Mouse (Mus musculus): Measurements from ENCODE around the gene Klrb1f. TPM values are rescaled to one million over a fixed set of nuclear protein-coding genes. Genes with fewer than 3 reads are reported as not detected.

The Klrb1f gene
- polyA plus RNA-seq, 1 experiment from 2014 or later, result 0.21 TPM

- H3K4me3 ChIP-seq (ENCODE audit: low read length), result no peak overlapping the region
- no peak overlapping the region for H3K27ac ChIP-seq (ENCODE audit: low read length)
- no peaks in the 10 kb centered on the region for H3K4me1 ChIP-seq (ENCODE audit: insufficient read depth, low read length)
- no peaks in the 10 kb centered on the region for H3K27me3 ChIP-seq (ENCODE audit: insufficient read depth, low read length)
- H3K9me3 ChIP-seq (ENCODE audit: low read length), result no peaks in the 10 kb centered on the region
- H3K4me2 ChIP-seq (replicated peaks; ENCODE audit: low read depth, low read length), result no peak overlapping the region
- H3K9ac ChIP-seq (replicated peaks; ENCODE audit: low read length), result no peak overlapping the region
- no peaks in the 10 kb centered on the region for H3K36me3 ChIP-seq (ENCODE audit: insufficient read depth, low read length)
- ATAC-seq (ENCODE audit: low FRiP score, low TSS enrichment), result no peak
Measured at GRCm38 (mm10) chr6:129042470-129042869, 3.2 kb upstream of the Klrb1f start.

DNA sequence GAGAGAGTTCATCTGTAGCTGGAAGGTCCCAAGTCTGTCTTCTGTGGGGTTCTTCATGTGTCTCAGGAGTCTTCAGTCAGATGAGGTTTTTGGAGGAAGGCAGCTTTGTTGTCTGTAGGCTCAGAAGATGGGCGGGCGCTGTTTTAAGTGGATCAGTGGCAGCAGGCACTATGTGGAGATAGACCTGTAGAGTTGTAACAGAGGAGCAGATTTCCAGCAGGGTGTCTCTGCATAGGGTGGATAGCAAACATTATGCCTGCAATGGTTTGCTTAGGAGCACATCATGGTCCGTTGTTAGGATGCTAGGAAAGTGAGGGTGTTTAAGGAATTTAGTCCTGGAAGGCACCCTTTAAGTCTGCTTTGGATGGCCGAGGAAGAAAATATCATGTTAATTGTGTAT is 2.7 kb downstream of the Klrb1f start:
- WGBS, result 47% methylated on average over 4 of the region's 4 CpGs
- no peak overlapping the region for H3K4me2 ChIP-seq (replicated peaks; ENCODE audit: low read depth, low read length)

DNA sequence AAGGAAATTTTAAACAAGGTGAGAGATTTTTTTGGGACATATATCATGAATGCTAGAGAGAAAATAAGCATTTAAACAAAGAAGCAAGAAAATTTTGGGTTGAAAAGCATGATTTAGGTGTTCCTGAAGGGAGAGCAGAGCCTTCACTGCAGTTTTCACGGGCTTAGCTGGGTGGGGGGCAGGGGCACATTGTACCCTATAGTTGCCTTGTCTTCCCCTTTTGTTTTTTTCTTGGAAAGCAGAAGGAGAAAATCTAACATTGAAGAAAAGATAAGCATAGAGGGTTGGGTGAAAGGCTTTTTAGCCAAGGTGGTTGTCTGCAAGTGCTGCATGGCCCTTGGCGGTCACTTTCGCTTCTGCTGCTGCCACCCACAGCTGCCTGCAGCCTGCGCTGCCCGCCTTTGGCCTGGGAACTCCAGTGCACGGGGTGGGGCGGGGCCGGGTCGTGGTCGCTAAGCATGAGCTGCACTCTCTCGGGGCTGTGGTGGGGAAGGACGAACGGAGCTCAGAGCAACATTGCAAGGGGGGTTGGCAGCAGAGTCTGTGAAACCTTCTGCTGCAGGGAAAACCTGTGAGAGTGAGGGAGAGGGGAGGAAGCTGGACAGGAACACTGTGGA is 3.3 kb downstream of the Klrb1f start:
- Histone ChIP-seq H3K36me3 (ENCODE audit: insufficient read depth, low read length) (no peaks in the 10 kb centered on the region), H3K4me3 (ENCODE audit: low read length) (peak overlapping the region; percentile 44), H3K4me2 (replicated peaks; ENCODE audit: low read depth, low read length) (peak overlapping the region; percentile 59), H3K27ac (ENCODE audit: low read length) (0 out of 2 replicates have a peak overlapping the region, but pooled peaks have one; percentile 12), H3K9me3 (ENCODE audit: low read length) (no peaks in the 10 kb centered on the region), H3K9ac (replicated peaks; ENCODE audit: low read length) (peak overlapping the region; percentile 57), H3K4me1 (ENCODE audit: insufficient read depth, low read length) (peaks cover 8% of the 10 kb centered on the region), H3K27me3 (ENCODE audit: insufficient read depth, low read length) (no peaks in the 10 kb centered on the region)
- peak; percentile 98 for ATAC-seq (ENCODE audit: low FRiP score, low TSS enrichment)
- WGBS, result 1% methylated on average over 13 of the region's 13 CpGs

More for the DNA sequence above, 2.7 kb downstream of the Klrb1f start:
- Histone ChIP-seq H3K9me3 (ENCODE audit: low read length) (no peaks in the 10 kb centered on the region), H3K4me1 (ENCODE audit: insufficient read depth, low read length) (peaks cover 8% of the 10 kb centered on the region), H3K36me3 (ENCODE audit: insufficient read depth, low read length) (no peaks in the 10 kb centered on the region), H3K27ac (ENCODE audit: low read length) (no peak overlapping the region), H3K9ac (replicated peaks; ENCODE audit: low read length) (no peak overlapping the region), H3K4me3 (ENCODE audit: low read length) (no peak overlapping the region), H3K27me3 (ENCODE audit: insufficient read depth, low read length) (no peaks in the 10 kb centered on the region)
- no peak for ATAC-seq (ENCODE audit: low FRiP score, low TSS enrichment)

DNA sequence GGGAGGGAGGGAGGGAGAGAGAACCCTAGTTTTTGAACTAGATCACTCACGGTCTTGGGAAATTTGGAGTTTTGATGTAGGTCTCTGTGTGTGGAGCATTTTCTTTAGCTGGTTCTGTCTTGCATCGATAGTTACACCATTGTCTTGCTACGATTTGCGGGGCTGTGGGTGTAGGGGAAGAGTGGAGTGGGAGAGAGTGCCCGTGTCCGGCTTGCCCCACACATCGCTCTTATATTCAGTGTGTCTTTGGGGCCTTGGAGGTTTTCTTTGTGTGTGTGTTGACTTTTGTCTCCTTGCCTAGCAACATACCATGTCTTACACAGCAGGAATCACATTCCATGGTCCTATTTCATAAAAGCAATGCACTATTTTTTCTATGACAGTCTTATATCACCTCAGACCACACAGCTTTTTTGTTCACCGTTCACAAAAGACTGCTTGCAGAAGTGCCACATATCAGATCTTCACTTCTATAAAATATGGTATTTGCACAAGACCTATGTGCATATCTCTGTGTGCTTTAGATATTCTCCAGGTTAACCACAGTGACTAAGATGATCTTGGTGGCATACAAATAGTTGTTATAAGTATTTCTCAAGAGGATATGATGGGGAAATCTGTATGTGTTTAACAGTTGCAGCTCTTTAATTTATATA is 4.0 kb downstream of the Klrb1f start:
- peak; percentile 76; the same call in 1 of the 2 replicates for ATAC-seq (ENCODE audit: low FRiP score, low TSS enrichment)
- Histone ChIP-seq H3K9me3 (ENCODE audit: low read length) (no peaks in the 10 kb centered on the region), H3K27ac (ENCODE audit: low read length) (0 out of 2 replicates have a peak overlapping the region, but pooled peaks have one; percentile 18), H3K9ac (replicated peaks; ENCODE audit: low read length) (peak overlapping the region; percentile 44; the same call in 1 of the 2 replicates), H3K4me1 (ENCODE audit: insufficient read depth, low read length) (peaks cover 8% of the 10 kb centered on the region), H3K4me3 (ENCODE audit: low read length) (peak overlapping the region; percentile 32), H3K36me3 (ENCODE audit: insufficient read depth, low read length) (no peaks in the 10 kb centered on the region), H3K27me3 (ENCODE audit: insufficient read depth, low read length) (no peaks in the 10 kb centered on the region), H3K4me2 (replicated peaks; ENCODE audit: low read depth, low read length) (peak overlapping the region; percentile 53)
- WGBS, result 7% methylated on average over 8 of the region's 8 CpGs

GRCm38 (mm10) chr6:129051086-129051485 is 5.4 kb downstream of the Klrb1f start:
- Histone ChIP-seq H3K27ac (ENCODE audit: low read length) (no peak overlapping the region), H3K4me1 (ENCODE audit: insufficient read depth, low read length) (peaks cover 8% of the 10 kb centered on the region), H3K9me3 (ENCODE audit: low read length) (no peaks in the 10 kb centered on the region), H3K36me3 (ENCODE audit: insufficient read depth, low read length) (no peaks in the 10 kb centered on the region), H3K4me3 (ENCODE audit: low read length) (no peak overlapping the region), H3K4me2 (replicated peaks; ENCODE audit: low read depth, low read length) (no peak overlapping the region), H3K9ac (replicated peaks; ENCODE audit: low read length) (no peak overlapping the region), H3K27me3 (ENCODE audit: insufficient read depth, low read length) (no peaks in the 10 kb centered on the region)
- 84% methylated on average over 3 of the region's 3 CpGs for WGBS
- no peak for ATAC-seq (ENCODE audit: low FRiP score, low TSS enrichment)

DNA sequence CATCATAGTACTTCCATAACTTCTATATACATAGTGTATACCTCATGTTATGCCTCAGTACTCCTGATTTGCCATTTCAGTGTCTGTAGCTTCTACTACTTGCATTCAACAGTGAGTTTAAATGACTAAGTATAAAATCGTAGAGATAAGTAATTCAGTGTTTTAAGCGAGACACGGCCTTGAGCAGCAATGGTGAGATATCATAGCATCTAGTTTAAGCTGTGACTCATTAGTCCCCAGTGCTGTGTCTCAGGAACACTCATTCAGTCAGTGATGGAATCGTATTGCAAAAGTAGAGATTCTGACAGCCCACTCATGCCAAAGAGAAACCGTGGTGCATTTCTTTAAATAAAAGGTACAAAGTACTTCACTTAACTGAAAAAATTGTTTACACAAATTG is 6.0 kb downstream of the Klrb1f start:
- H3K9ac ChIP-seq (replicated peaks; ENCODE audit: low read length), result no peak overlapping the region
- peaks cover 8% of the 10 kb centered on the region for H3K4me1 ChIP-seq (ENCODE audit: insufficient read depth, low read length)
- WGBS, result 84% methylated on average over 5 of the region's 5 CpGs
- no peaks in the 10 kb centered on the region for H3K27me3 ChIP-seq (ENCODE audit: insufficient read depth, low read length)
- no peak overlapping the region for H3K4me3 ChIP-seq (ENCODE audit: low read length)
- no peaks in the 10 kb centered on the region for H3K9me3 ChIP-seq (ENCODE audit: low read length)
- no peak overlapping the region for H3K27ac ChIP-seq (ENCODE audit: low read length)
- no peak for ATAC-seq (ENCODE audit: low FRiP score, low TSS enrichment)
- H3K4me2 ChIP-seq (replicated peaks; ENCODE audit: low read depth, low read length), result no peak overlapping the region
- H3K36me3 ChIP-seq (ENCODE audit: insufficient read depth, low read length), result no peaks in the 10 kb centered on the region

DNA sequence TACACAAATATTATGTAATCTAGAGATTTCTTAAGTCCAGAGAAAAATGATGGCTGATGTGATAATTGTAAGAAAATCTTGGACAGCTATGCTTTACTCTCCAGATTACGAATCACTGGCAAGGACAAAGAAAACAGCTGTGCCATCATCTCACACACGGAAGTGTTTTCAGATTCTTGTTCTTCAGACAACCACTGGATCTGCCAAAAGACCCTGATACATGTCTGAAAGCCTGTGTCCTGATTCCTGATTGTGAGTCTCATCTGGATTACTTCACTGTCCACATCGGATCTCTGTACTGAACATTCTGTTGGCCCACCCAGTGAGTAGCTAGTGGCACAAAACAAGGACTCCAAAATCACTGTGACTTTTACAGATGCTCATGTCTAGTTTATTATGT is 10.5 kb downstream of the Klrb1f start:
- Histone ChIP-seq H3K27ac (ENCODE audit: low read length) (no peak overlapping the region), H3K4me3 (ENCODE audit: low read length) (no peak overlapping the region), H3K9me3 (ENCODE audit: low read length) (no peaks in the 10 kb centered on the region), H3K4me2 (replicated peaks; ENCODE audit: low read depth, low read length) (no peak overlapping the region), H3K4me1 (ENCODE audit: insufficient read depth, low read length) (no peaks in the 10 kb centered on the region), H3K9ac (replicated peaks; ENCODE audit: low read length) (no peak overlapping the region), H3K27me3 (ENCODE audit: insufficient read depth, low read length) (no peaks in the 10 kb centered on the region), H3K36me3 (ENCODE audit: insufficient read depth, low read length) (no peaks in the 10 kb centered on the region)
- ATAC-seq (ENCODE audit: low FRiP score, low TSS enrichment), result no peak
- 83% methylated on average over 3 of the region's 3 CpGs for WGBS

DNA sequence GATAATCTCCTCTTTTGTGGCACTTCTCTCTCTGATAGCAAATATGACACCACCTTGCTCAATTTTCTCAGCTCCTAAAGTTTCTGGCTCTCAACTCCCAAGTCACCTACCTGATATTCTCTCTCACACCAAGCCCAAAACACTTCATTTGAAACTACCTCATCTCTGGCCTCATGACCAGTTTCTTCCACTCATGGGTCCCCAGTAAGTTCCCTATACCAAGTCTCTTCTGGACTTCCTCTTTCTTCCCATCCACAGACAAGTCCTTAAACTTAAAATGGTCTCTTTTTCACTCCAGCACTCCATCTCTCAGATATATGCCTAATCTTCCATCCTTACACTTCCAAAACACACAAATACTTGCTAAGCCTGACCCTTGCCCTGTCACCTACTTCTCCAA is 12.3 kb downstream of the Klrb1f start:
- Histone ChIP-seq H3K4me3 (ENCODE audit: low read length) (no peak overlapping the region), H3K4me1 (ENCODE audit: insufficient read depth, low read length) (no peaks in the 10 kb centered on the region), H3K9ac (replicated peaks; ENCODE audit: low read length) (no peak overlapping the region), H3K36me3 (ENCODE audit: insufficient read depth, low read length) (no peaks in the 10 kb centered on the region), H3K9me3 (ENCODE audit: low read length) (no peaks in the 10 kb centered on the region), H3K27ac (ENCODE audit: low read length) (no peak overlapping the region), H3K4me2 (replicated peaks; ENCODE audit: low read depth, low read length) (no peak overlapping the region), H3K27me3 (ENCODE audit: insufficient read depth, low read length) (no peaks in the 10 kb centered on the region)
- no peak for ATAC-seq (ENCODE audit: low FRiP score, low TSS enrichment)

DNA sequence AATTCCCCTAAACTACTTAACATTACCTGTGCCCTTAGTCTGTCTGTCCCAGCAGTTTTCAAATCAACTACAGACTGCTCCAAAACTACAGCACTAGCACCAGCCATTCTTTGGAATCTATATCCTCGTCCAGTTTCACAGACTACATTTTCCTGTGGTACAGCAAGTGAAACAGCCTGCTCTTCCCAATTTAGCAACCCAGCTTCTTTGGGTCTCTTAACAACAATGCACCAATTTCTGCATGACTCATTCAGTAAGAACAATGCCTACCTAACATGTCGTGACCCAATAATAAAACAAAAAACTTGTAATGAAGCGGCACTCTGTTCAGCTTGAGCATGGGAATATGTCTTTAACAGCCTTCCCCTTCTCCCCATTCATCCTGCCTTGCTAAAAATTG is 19.7 kb downstream of the Klrb1f start:
- 74% methylated on average over 3 of the region's 3 CpGs for WGBS
- H3K27ac ChIP-seq (ENCODE audit: low read length), result no peak overlapping the region; the same call in 1 of the 2 replicates
- ATAC-seq (ENCODE audit: low FRiP score, low TSS enrichment), result no peak

DNA sequence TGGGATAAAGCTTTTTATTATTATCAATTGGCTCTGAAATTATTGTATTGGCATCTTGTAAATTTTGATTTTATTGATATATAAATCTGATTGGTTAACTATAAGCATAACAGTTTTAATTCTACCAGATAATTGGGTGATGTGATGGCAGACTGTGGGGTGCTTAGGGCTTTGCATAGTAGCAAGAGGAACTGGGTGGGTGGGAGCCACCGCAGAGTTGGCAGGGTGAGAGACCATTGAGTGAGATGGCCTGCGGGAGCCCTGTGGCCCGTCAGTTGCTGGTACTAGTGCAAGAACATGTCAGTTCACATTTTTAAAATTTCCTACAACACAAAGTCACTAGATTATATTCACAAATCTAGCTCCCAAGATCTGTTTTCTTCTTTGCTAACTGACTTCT is 20.2 kb downstream of the Klrb1f start:
- ATAC-seq (ENCODE audit: low FRiP score, low TSS enrichment), result no peak
- H3K4me1 ChIP-seq (ENCODE audit: insufficient read depth, low read length), result no peaks in the 10 kb centered on the region
- H3K27ac ChIP-seq (ENCODE audit: low read length), result no peak overlapping the region
- H3K9ac ChIP-seq (replicated peaks; ENCODE audit: low read length), result no peak overlapping the region
- H3K36me3 ChIP-seq (ENCODE audit: insufficient read depth, low read length), result no peaks in the 10 kb centered on the region
- no peak overlapping the region for H3K4me3 ChIP-seq (ENCODE audit: low read length)
- no peak overlapping the region for H3K4me2 ChIP-seq (replicated peaks; ENCODE audit: low read depth, low read length)
- H3K27me3 ChIP-seq (ENCODE audit: insufficient read depth, low read length), result no peaks in the 10 kb centered on the region
- no peaks in the 10 kb centered on the region for H3K9me3 ChIP-seq (ENCODE audit: low read length)
- 91% methylated on average over 3 of the region's 3 CpGs for WGBS

More for the DNA sequence above, 19.7 kb downstream of the Klrb1f start:
- no peaks in the 10 kb centered on the region for H3K36me3 ChIP-seq (ENCODE audit: insufficient read depth, low read length)
- no peaks in the 10 kb centered on the region for H3K9me3 ChIP-seq (ENCODE audit: low read length)
- H3K4me1 ChIP-seq (ENCODE audit: insufficient read depth, low read length), result no peaks in the 10 kb centered on the region
- no peak overlapping the region for H3K9ac ChIP-seq (replicated peaks; ENCODE audit: low read length)
- no peak overlapping the region for H3K4me2 ChIP-seq (replicated peaks; ENCODE audit: low read depth, low read length)
- no peak overlapping the region for H3K4me3 ChIP-seq (ENCODE audit: low read length)
- H3K27me3 ChIP-seq (ENCODE audit: insufficient read depth, low read length), result no peaks in the 10 kb centered on the region
